Mouse (Mus musculus): ENCODE data around the gene Nlrp10. TPM values are rescaled to one million over a fixed set of nuclear protein-coding genes. Genes with fewer than 3 reads are reported as not detected.

Nlrp10 gene
- total RNA-seq, 2 experiments from 2014 or later = 1.3 to 1.8 TPM

- no peak for DNase-seq
- intact Hi-C loops (cut with DNase I) = no loop called here
Observed at GRCm38 (mm10) chr7:108927043-108927442, 2.9 kb downstream of the Nlrp10 start.

- intact Hi-C loops (cut with DNase I) = no loop called here
- no peak for DNase-seq
Observed at GRCm38 (mm10) chr7:108903969-108904368, 26.0 kb downstream of the Nlrp10 start.

- DNase-seq = no peak
- intact Hi-C loops (cut with DNase I) = no loop called here
Observed at GRCm38 (mm10) chr7:108894320-108894719, 35.7 kb downstream of the Nlrp10 start, which contains the start of gene Olfr519. TSS of gene Olfr519 (minus strand) at chr7:108894420.

- intact Hi-C loops (cut with DNase I) = no loop called here
- DNase-seq = no peak
Observed at GRCm38 (mm10) chr7:108884906-108885305, 45.1 kb downstream of the Nlrp10 start, which contains the start of gene Olfr518. TSS of gene Olfr518 (minus strand) at chr7:108885006.

- intact Hi-C loops (cut with DNase I) = no loop called here
- DNase-seq = no peak
Observed at GRCm38 (mm10) chr7:108872279-108872678, 57.7 kb downstream of the Nlrp10 start, which contains the start of gene Olfr517. TSS of gene Olfr517 (minus strand) at chr7:108872379.

Other genes starting within 250 kb of the Nlrp10 start
- gene Olfr512, start 216.9 kb downstream of the Nlrp10 start, total RNA-seq (2021) = not detected
- gene Olfr513, start 179.2 kb downstream of the Nlrp10 start, total RNA-seq (2021) = not detected
- gene Olfr514, start 104.2 kb downstream of the Nlrp10 start, total RNA-seq (2021) = not detected
- not detected for gene Olfr516, start 79.6 kb downstream of the Nlrp10 start, total RNA-seq (2021)
- not detected for gene Olfr517, start 57.8 kb downstream of the Nlrp10 start, total RNA-seq (2021)
- not detected for gene Olfr518, start 45.2 kb downstream of the Nlrp10 start, total RNA-seq (2021)
- gene Olfr519, start 35.8 kb downstream of the Nlrp10 start, total RNA-seq (2021) = not detected
- 100 to 1,000 TPM in 1 of 2 experiments, 10 to 100 TPM in 1; 90.9 to 108 TPM for gene Eif3f, start 4.2 kb upstream of the Nlrp10 start, total RNA-seq (2021)
- under 1 TPM; 0.38 to 0.49 TPM for gene Tub, start 20.2 kb upstream of the Nlrp10 start, total RNA-seq (2021)
- 1 to 10 TPM; 1.3 to 1.5 TPM for gene Ric3, start 153.2 kb upstream of the Nlrp10 start, total RNA-seq (2021)
- 1 to 10 TPM; 2.3 to 2.8 TPM for gene Lmo1, start 245.0 kb upstream of the Nlrp10 start, total RNA-seq (2021)